Mouse (Mus musculus) heart, adult 11 months (tissue): Measurements from ENCODE around the gene Pitpnm2.
A peak's percentile ranks its signal among the peaks of the same experiment; 100 is the strongest.

Source experiments
- DNase-seq: peaks from one replicate; pipeline ENCODE4 v3.0.0; 2022

Pitpnm2 gene

DNA sequence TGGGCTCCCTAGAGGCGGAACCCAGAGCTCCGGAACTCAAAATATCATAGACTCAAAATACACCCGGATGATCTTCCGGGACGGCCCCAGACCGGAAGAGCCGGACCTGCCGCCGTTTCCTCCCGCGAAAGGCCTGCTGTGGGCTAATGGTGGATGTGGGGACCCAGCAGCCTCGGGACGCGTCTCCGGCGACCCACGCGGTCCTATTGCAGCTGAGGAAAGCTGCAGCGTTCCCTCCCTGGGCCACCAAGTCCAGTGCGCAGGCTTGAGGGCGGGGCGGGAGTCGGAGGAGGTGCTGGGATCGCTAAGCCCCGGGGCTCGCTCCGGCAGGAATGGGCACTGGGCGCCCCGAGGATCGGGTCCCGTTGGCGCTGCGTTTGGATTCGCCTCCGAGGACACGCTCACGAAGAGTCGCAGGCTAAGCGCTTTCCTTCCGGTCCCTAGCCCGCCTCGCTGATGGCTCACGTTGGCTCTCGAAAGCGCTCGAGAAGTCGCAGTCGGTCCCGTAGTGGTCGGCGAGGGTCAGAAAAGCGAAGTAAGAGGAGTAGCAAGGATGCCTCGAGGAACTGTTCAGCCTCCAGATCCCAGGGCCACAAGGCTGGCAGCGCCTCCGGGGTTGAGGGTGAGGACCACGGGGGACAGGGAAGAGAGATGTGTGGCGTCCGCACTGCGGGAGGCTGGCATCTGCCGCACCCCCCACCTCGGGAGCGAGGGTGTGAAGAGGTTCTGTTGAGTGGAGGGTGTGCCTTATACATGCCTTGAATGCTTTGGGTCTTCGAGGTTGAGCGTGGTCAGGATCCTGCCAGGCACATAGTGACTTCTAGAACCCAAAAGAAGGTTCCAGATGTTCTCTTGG is 133.3 kb downstream of the Pitpnm2 start, which contains the start of gene Arl6ip4:
TSS of gene Arl6ip4 (plus strand) at position 100 of the 856 bp plus-strand sequence.
- DNase-seq = peak; percentile 97

DNA sequence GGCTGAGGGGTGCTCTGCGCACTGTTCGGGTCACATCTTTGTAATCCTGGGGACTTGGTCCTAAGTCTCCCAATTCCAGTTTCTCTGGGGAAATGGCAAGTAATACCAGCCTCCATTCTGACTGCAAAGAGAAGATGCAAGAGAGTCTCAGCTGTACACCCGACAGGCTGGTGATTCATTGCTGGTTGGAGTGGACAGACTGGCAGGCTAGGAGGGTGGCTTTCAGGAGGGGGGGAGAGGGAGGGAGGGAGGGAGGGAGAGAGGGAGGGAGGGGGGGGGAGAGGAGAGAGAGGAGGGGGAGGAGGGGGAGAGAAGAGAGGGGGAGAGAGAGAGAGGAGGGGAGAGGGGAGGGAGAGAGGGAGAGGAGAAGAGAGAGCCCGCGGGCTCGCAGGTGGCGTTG is 134.0 kb downstream of the Pitpnm2 start:
- no peak for DNase-seq

DNA sequence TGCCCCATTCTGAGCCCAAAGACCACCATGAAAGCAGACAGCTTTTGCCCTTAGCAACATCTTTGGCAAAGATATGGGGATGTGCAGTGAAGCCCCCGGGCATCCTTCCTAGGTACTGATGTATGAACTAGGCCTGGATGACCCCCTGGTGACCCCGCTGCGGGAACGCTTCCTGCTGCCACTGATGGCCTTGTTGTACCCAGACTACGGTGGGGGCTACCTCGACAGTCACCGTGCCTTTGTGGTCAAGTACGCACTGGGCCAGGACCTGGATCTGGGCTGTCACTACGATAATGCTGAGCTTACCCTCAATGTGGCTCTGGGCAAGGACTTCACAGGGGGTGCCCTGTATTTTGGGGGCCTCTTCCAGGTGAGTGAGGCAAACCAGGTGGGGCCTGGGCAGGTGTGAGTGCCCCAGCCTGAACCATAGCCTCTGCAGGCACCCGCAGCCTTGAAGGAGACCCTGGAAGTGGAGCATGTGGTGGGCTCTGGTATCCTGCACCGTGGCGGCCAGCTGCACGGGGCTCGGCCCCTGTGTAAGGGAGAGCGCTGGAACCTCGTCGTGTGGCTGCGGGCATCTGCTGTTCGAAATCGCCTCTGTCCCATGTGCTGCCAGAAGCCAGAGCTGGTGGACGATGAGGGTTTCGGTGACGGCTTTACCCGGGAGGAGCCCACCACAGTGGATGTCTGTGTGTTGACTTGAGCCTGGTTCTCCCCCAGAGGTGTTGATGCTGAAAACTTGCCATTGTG is 135.1 kb downstream of the Pitpnm2 start:
- DNase-seq = no peak

DNA sequence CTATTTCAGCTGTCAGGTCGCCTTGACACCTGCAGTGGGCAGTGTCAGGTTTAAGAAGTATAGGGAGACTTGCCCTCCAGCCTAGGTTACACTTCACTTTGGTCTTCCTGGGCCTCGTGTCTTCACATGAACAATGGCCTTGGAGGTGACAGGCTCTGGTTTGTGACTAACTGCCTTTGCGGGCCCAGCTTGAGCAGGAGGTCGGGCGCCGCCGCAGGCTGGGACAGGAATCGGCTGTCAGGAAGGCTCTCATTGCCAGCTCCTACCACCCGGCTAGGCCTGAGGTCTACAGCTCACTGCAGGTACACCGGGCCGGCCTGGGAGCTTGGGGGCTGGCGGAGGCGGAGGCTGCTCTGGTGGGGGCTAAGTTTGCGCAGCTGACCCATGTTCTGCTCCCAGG is 136.5 kb downstream of the Pitpnm2 start:
- peak; percentile 94 for DNase-seq

- DNase-seq = no peak
Measured at GRCm38 (mm10) chr5:124112531-124112930, 137.0 kb downstream of the Pitpnm2 start.

- DNase-seq = peak; percentile 99
Measured at GRCm38 (mm10) chr5:124111742-124112497, 137.6 kb downstream of the Pitpnm2 start, which contains the start of gene Ogfod2. Gene Ogfod2, plus strand, starts transcription at chr5:124112297.

DNA sequence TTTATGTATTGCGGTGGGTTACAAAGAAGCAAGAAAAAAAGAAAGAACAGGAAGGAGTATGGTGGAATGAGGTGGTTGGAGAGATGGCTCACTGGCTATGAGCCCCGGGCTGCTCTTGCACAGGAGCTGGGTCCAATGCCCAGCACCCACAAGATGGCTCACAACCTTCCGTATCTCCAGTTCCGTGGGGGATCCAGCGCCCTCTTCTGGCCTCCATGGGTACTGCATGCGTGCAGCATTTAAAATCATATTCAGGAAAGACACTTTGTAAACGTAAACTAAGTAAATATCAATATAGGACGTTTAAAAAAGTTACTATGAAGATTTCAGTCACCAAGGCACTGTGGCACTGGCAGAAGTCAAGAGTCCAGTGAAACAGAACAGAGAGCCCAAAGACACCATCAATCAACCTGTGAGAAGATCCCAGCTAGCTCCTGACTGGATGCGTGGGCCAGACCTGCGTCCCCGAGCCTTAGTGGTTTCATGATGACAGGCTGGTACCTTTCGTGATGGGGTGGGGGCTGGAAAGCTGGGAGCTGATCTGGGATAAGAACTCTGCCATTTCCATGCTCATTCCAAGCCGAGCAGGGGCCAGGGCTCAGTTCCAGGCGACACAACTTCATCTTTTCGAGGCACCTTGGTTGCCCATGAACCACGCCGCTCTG is 138.4 kb downstream of the Pitpnm2 start:
- no peak for DNase-seq

DNA sequence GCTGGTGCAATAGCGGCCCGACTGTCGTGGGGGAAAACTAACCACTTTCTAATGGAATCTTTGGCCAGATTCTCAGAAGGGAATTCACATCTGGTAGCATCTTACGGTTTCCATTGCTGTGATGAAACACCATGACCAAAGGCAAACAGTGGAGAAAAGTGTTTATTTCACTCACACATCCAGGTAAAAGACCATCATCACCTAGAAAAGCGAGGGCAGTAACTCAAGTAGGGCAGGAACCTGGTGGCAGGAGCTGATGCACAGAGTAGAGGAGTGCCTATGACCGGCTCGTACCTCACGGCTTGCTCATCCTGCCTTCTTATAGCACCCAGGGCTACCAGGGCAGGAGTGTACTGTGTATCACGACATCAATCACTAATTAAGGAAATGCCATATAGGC is 146.0 kb downstream of the Pitpnm2 start:
- no peak for DNase-seq

DNA sequence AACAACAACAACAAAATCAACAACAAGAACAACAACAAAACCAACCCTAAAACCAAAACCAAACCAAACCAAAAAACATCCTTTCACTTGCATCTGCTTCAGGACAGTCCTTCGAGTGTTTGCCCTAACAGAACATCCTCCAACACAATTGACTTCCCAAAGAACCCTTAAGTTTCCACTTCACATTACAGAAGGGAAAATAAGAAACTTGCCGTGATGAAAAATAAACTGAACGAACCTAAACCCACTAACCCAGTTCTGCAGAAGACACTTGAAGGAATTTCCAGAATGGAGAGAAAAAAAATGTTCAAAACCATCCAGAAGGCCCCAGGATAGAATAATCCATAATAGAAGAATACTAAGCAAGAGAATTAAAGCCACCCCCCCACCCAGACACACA is 146.5 kb downstream of the Pitpnm2 start:
- DNase-seq = no peak

- DNase-seq = no peak
Measured at GRCm38 (mm10) chr5:124102326-124102725, 147.2 kb downstream of the Pitpnm2 start.

GRCm38 (mm10) chr5:124100128-124101044 is 149.2 kb downstream of the Pitpnm2 start:
- no peak for DNase-seq

- DNase-seq = no peak
Measured at GRCm38 (mm10) chr5:124098923-124099322, 150.6 kb downstream of the Pitpnm2 start.

GRCm38 (mm10) chr5:124095596-124096232 is 153.8 kb downstream of the Pitpnm2 start, which contains the start of gene Abcb9:
Gene Abcb9, minus strand, starts transcription at chr5:124095798.
- peak; percentile 100 for DNase-seq

DNA sequence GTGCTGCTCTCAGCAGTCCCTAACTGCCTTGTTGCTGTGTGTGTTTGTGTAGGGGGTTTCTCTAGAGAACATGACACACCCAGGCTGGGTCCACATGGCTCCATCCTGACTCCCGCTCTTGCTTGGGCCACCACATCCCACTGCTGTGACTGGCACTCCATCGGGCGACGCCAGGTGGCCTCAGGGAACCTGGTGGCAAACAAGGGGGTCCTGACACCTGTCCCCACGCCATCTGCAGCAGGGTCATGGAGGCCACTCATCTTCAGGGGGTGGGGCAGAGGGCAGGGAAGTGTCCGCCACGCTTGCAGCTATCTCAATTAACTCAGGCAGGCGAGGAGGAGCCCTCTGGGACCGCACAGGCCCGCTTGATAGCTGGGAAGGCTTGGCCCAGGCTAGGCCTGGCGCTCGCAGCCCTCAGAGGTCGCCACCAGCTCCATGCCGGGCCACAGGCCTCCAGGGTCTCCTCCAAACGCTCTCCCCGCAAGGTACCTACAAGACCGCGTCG is 154.4 kb downstream of the Pitpnm2 start:
- DNase-seq = peak; percentile 96

DNA sequence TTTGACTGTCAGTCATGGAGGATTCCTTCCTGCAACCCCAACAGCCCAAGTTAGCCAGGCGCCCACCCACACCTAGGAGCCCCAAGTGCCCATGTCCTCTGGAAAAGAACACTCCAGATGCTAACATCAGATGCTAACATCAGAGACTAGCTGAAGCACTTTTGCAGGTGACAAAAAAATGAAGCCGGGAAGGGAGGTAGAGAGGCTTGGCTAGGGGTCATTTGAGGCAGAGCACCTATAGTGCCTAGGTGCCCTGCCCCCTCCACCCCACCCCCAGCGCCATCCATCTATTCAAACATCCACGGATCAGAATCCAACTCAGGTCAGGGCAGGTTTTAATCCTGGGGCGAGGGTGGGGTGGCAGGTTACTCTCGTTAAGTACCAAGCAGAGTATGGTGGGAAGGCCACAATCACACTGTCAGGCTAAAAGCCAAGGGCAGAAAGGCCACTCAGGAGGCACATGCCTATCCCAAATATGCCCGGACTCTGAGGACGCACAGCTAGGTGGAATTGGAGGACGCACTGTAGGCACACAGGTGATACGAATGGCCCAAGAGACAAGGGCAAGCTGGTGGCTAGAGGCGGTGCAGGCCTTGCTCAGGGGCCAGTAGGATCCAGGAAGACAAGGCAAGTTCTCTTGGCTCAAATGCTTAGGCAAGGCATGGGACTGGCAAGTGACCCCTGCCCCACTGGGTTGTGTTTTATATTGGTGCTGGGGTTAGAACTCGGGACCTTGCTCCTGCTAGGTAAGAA is 155.5 kb downstream of the Pitpnm2 start:
- DNase-seq = peak; percentile 92

DNA sequence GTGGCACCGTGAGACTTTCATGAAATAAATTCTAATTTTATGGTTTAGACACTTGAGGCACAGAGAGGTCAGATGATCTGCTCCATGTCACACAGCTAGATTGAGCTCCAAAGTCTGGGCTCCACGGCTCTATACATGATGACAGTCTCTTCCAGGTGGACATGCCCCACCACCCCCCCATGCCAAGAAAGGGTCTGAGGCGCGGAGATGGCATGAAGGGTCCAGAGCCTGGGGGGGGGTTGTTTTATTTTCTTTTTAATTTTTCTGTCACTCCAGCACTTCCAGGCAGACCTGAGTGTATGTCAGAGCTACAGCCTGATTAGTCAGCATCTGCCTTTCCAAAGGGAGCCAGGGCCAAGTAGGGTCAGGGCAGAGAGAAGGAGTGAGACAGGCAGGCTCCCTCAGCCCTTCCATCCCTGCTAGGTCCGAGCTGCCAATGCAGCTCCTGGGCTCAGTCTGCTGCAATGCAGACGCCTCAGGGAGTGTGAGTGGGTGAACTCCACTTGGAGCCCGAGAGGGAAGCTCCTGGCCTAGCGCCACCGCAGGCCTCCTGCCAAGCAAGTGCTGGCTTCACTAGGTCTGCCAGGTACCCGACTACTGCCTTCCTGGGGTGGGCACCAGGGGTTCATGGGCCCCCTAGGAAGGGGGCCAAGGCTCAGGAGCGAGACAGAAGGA is 156.3 kb downstream of the Pitpnm2 start:
- peak; percentile 96 for DNase-seq

DNA sequence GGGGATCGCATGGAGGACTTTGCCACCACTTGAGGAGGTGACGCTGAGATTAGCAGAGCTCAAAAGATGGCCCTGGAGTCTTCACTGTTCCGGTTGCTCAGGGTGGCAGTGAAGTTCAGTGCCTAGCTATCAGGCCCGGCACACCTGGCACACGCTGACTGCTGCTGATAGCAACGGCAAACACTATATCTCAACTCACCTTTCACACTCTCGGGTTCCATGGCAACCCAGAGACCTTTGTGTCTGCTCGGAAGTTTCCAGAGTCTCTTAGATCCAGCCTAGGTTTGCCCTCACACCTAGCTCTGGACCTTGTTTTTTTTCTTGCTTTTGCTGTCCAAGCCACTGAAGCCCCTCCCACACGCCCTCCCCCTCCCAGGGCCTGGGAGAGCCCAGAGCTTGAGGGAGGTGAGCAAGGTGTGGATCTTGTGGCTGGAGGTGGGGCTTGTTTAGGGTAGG is 157.6 kb downstream of the Pitpnm2 start:
- peak; percentile 89 for DNase-seq

- no peak for DNase-seq
Measured at GRCm38 (mm10) chr5:124089868-124090267, 159.7 kb downstream of the Pitpnm2 start.

- no peak for DNase-seq
Measured at GRCm38 (mm10) chr5:124086876-124087275, 162.7 kb downstream of the Pitpnm2 start.
